Mouse (Mus musculus) megakaryocyte, embryonic 14.5 days (primary cell): Measurements from ENCODE around the gene Jam3. TPM values are rescaled to one million over a fixed set of nuclear protein-coding genes. Genes with fewer than 3 reads are reported as not detected.

Source experiments
- H3K27me3 ChIP-seq: replicated peaks from 2 replicates; pipeline ENCODE3; 2012; ENCODE audit warnings: inconsistent platforms
- H3K36me3 ChIP-seq: replicated peaks from 2 replicates; pipeline ENCODE3; 2012; ENCODE audit warnings: low read length, inconsistent platforms, mixed read lengths
- H3K4me1 ChIP-seq: 2 replicates; pipeline ENCODE4 v1.6.1; 2012; ENCODE audit warnings: inconsistent platforms
- H3K4me3 ChIP-seq: replicated peaks from 2 replicates; pipeline ENCODE3; 2012; ENCODE audit warnings: moderate library complexity, mild to moderate bottlenecking, inconsistent platforms
- H3K9me3 ChIP-seq: 2 replicates; pipeline ENCODE4 v1.6.1; 2012; ENCODE audit warnings: inconsistent platforms
- FLI1 ChIP-seq: IDR thresholded peaks from 2 replicates; pipeline ENCODE4 v1.6.1; 2012; ENCODE audit warnings: low read length, inconsistent platforms, mixed read lengths
- GATA1 ChIP-seq: IDR thresholded peaks from 3 replicates; pipeline ENCODE4 v1.6.1; 2012; ENCODE audit warnings: mixed read lengths, low read length, inconsistent platforms, borderline replicate concordance
- polyA plus RNA-seq: library from polyadenylated mRNA; stranded (reverse); fragments of >175 nt; gene quantifications from 2 replicates; pipeline ENCODE4 v1.2.3, GENCODE M21; 2012; ENCODE audit warnings: low replicate concordance; ENCODE audit not compliant: insufficient read depth

The Jam3 gene
- polyA plus RNA-seq: 0.13 TPM in 1 of 2 replicates, not detected in the other

- peaks cover 10% of the 10 kb centered on the region for H3K4me1 ChIP-seq
- TF ChIP-seq FLI1: no peak
- TF ChIP-seq GATA1: no peak
- H3K36me3 ChIP-seq: no peaks in the 10 kb centered on the region
- H3K27me3 ChIP-seq: peaks cover 53% of the 10 kb centered on the region
- peaks cover 9% of the 10 kb centered on the region for H3K9me3 ChIP-seq
- H3K4me3 ChIP-seq: peak within 1 kb of the TSS; percentile 90
Measured at GRCm38 (mm10) chr9:27154763-27155530, at the start of gene Jam3. Jam3 (minus strand) TSS chr9:27155421.

- TF ChIP-seq GATA1: no peak
- H3K4me1 ChIP-seq: peaks cover 11% of the 10 kb centered on the region
- H3K36me3 ChIP-seq: no peaks in the 10 kb centered on the region
- peaks cover 24% of the 10 kb centered on the region for H3K27me3 ChIP-seq
- H3K4me3 ChIP-seq: no peak overlapping the region
- H3K9me3 ChIP-seq: peaks cover 11% of the 10 kb centered on the region
Measured at GRCm38 (mm10) chr9:27204201-27204600, 49.0 kb upstream of the Jam3 start.

- Histone ChIP-seq H3K27me3 (peaks cover 20% of the 10 kb centered on the region), H3K4me3 (no peak overlapping the region), H3K4me1 (peaks cover 3% of the 10 kb centered on the region), H3K9me3 (peaks cover 11% of the 10 kb centered on the region), H3K36me3 (no peaks in the 10 kb centered on the region)
- TF ChIP-seq FLI1: no peak
- TF ChIP-seq GATA1: no peak
Measured at GRCm38 (mm10) chr9:27203134-27203533, 47.9 kb upstream of the Jam3 start.

- H3K4me1 ChIP-seq: no peaks in the 10 kb centered on the region
- H3K9me3 ChIP-seq: peaks cover 11% of the 10 kb centered on the region
- peaks cover 20% of the 10 kb centered on the region for H3K27me3 ChIP-seq
- H3K36me3 ChIP-seq: no peaks in the 10 kb centered on the region
- H3K4me3 ChIP-seq: no peak overlapping the region
- TF ChIP-seq FLI1: no peak
- no peak for TF ChIP-seq GATA1
Measured at GRCm38 (mm10) chr9:27201472-27202219, 46.4 kb upstream of the Jam3 start.

- Histone ChIP-seq H3K27me3 (peaks cover 25% of the 10 kb centered on the region), H3K4me1 (peaks cover 31% of the 10 kb centered on the region), H3K9me3 (no peaks in the 10 kb centered on the region), H3K4me3 (peak overlapping the region; percentile 0), H3K36me3 (no peaks in the 10 kb centered on the region)
- TF ChIP-seq FLI1 (no peak), GATA1 (no peak)
Measured at GRCm38 (mm10) chr9:27193592-27194080, 38.4 kb upstream of the Jam3 start.

- TF ChIP-seq GATA1 (no peak), FLI1 (no peak)
- peak overlapping the region; percentile 80 for H3K4me3 ChIP-seq
- H3K27me3 ChIP-seq: peaks cover 26% of the 10 kb centered on the region
- H3K9me3 ChIP-seq: no peaks in the 10 kb centered on the region
- no peaks in the 10 kb centered on the region for H3K36me3 ChIP-seq
- H3K4me1 ChIP-seq: peaks cover 31% of the 10 kb centered on the region
Measured at GRCm38 (mm10) chr9:27192761-27193591, 37.8 kb upstream of the Jam3 start.

- Histone ChIP-seq H3K36me3 (no peaks in the 10 kb centered on the region), H3K4me3 (peak overlapping the region; percentile 80), H3K27me3 (peaks cover 33% of the 10 kb centered on the region), H3K4me1 (peaks cover 31% of the 10 kb centered on the region), H3K9me3 (no peaks in the 10 kb centered on the region)
- TF ChIP-seq GATA1 (no peak), FLI1 (no peak)
Measured at GRCm38 (mm10) chr9:27192001-27192760, 37.0 kb upstream of the Jam3 start.

DNA sequence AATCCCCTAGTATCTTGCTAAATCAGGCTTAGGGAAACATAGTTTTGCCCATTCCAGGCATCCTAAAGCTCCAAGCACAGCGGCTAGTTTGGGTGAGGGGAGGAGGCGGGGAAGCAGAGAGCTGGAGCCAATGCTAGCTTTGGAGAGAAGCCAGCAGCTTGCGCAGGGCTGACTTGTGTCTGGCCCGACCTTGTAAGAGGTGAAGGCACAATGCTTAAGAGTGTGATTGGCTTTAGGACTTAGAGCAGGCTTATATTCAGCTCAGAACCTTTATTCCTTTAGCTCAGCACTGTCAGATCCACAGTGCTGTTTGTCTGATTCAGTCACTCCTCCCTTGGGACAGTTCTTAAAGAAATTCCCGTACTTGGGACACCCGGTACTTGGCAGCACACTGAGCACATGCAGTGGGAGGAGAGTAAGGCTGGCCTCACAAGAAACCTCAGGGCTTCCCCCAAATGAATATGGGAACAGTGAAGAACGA lies 36.3 kb upstream of the Jam3 start:
- Histone ChIP-seq H3K27me3 (peaks cover 33% of the 10 kb centered on the region), H3K9me3 (no peaks in the 10 kb centered on the region), H3K36me3 (no peaks in the 10 kb centered on the region), H3K4me1 (peaks cover 31% of the 10 kb centered on the region), H3K4me3 (peak overlapping the region; percentile 80)
- TF ChIP-seq GATA1 (no peak), FLI1 (no peak)
